Mouse (Mus musculus): ENCODE data around the gene Cnn2. TPM values are rescaled to one million over a fixed set of nuclear protein-coding genes. Genes with fewer than 3 reads are reported as not detected.
"Not testable (repeated sequence)": the region's sequence is repeated elsewhere in the genome, so short reads cannot be mapped to it uniquely, and the experiment has no call there.

Gene Cnn2
- total RNA-seq, 2 experiments from 2014 or later = 3.9 to 9.7 TPM

DNA sequence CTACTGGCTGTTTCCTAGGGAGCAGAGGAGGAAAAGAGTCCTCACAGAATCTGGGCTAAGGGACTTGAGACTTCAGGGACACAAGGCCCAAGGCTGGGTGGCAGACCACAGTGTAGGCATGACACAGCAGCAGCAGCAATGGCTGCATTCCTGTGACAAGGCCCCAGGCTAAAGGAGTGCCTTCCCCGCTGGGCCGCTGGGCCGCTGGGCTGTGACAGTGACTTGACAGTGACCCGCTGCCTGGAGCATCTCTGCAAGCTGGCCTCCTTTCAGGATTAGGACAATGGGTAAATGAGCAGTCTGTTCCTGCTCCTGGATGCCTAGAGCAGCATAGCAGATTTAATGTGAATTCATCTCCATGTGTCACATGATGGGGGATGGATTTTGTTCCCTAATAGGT is 55.7 kb downstream of the Cnn2 start:
- Histone ChIP-seq H3K4me3 (no peak overlapping the region), H3K27ac (peak overlapping the region; percentile 28; the same call in 1 of the 2 replicates)
- TF ChIP-seq CTCF (IDR thresholded peaks at IDR 0.05) = no peak
- no peak for DNase-seq
- intact Hi-C loops (cut with DNase I) = no loop called here

DNA sequence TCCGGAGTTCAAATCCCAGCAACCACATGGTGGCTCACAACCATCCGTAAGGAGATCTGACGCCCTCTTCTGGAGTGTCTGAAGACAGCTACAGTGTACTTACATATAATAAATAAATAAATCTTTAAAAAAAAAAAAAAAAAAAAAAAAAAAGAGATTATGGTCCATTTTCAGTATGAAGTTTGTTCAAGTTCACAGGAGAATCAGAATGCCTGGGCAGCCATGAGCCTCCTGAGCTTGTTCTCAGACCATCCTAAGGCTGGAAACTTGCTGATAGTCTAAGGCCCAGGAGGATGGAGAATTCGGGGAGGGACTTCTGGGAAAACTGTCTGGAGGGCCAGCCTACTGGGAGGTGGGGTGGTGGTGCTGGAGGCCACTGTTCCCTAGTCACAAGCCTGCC is 57.0 kb downstream of the Cnn2 start:
- intact Hi-C loops (cut with DNase I); H3K4me3 ChIP-seq; H3K27ac ChIP-seq; DNase-seq: not testable (repeated sequence)

Other genes starting within 250 kb of the Cnn2 start
- gene Polrmt, start 242.0 kb upstream of the Cnn2 start, total RNA-seq (2021) = 10 to 100 TPM; 27.0 to 40.8 TPM
- not detected for gene Fgf22, start 233.5 kb upstream of the Cnn2 start, total RNA-seq (2021)
- gene Rnf126, start 221.6 kb upstream of the Cnn2 start, total RNA-seq (2021) = 10 to 100 TPM; 46.1 to 53.6 TPM
- gene Fstl3, start 211.3 kb upstream of the Cnn2 start, total RNA-seq (2021) = 1 to 10 TPM; 1.0 to 1.5 TPM
- gene Prss57, start 197.6 kb upstream of the Cnn2 start, total RNA-seq (2021) = not detected
- gene Palm, start 195.0 kb upstream of the Cnn2 start, total RNA-seq (2021) = 10 to 100 TPM; 18.1 to 23.0 TPM
- not detected for gene Misp, start 167.6 kb upstream of the Cnn2 start, total RNA-seq (2021)
- gene Ptbp1, start 134.2 kb upstream of the Cnn2 start, total RNA-seq (2021) = 10 to 100 TPM; 18.8 to 25.1 TPM
- not detected for gene Prtn3, start 114.1 kb upstream of the Cnn2 start, total RNA-seq (2021)
- under 1 TPM in 1 of 2 experiments, not detected in 1; 0.17 TPM for gene Plppr3, start 114.0 kb upstream of the Cnn2 start, total RNA-seq (2021)
- not detected for gene Elane, start 102.3 kb upstream of the Cnn2 start, total RNA-seq (2021)
- gene Cfd, start 97.7 kb upstream of the Cnn2 start, total RNA-seq (2021) = 10 to 100 TPM; 12.9 to 77.1 TPM
- 10 to 100 TPM; 32.6 to 37.2 TPM for gene Med16, start 79.7 kb upstream of the Cnn2 start, total RNA-seq (2021)
- gene Gm26602, start 77.7 kb upstream of the Cnn2 start, total RNA-seq (2021) = not detected
- gene Kiss1r, start 71.6 kb upstream of the Cnn2 start, total RNA-seq (2021) = under 1 TPM; 0.17 to 0.23 TPM
- gene R3hdm4, start 67.4 kb upstream of the Cnn2 start, total RNA-seq (2021) = 100 to 1,000 TPM; 107 to 121 TPM
- 1 to 10 TPM; 1.8 to 2.1 TPM for gene Arid3a, start 61.5 kb upstream of the Cnn2 start, total RNA-seq (2021)
- 10 to 100 TPM; 19.7 to 22.0 TPM for gene Wdr18, start 28.4 kb upstream of the Cnn2 start, total RNA-seq (2021)
- gene Grin3b, start 17.9 kb upstream of the Cnn2 start, total RNA-seq (2021) = under 1 TPM; 0.25 to 0.28 TPM
- gene Tmem259, start 4.3 kb upstream of the Cnn2 start, total RNA-seq (2021) = 10 to 100 TPM; 70.9 to 75.1 TPM
- gene Abca7, start 7.9 kb downstream of the Cnn2 start, total RNA-seq (2021) = 1 to 10 TPM; 6.7 to 7.2 TPM
- gene Arhgap45, start 28.1 kb downstream of the Cnn2 start, total RNA-seq (2021) = 1 to 10 TPM in 1 of 2 experiments, under 1 TPM in 1; 0.97 to 1.4 TPM
- gene Polr2e, start 51.2 kb downstream of the Cnn2 start, total RNA-seq (2021) = 10 to 100 TPM; 42.0 to 50.9 TPM
- gene Gpx4, start 58.6 kb downstream of the Cnn2 start, total RNA-seq (2021) = 100 to 1,000 TPM; 552 to 603 TPM
- 1 to 10 TPM; 6.2 to 7.1 TPM for gene Sbno2, start 117.0 kb downstream of the Cnn2 start, total RNA-seq (2021)
- gene Stk11, start 127.2 kb downstream of the Cnn2 start, total RNA-seq (2021) = 100 to 1,000 TPM; 144 to 153 TPM
- 100 to 1,000 TPM; 535 to 725 TPM for gene Atp5d, start 150.0 kb downstream of the Cnn2 start, total RNA-seq (2021)
- gene Cbarp, start 152.3 kb downstream of the Cnn2 start, total RNA-seq (2021) = 1 to 10 TPM; 1.8 to 2.3 TPM
- 10 to 100 TPM; 34.3 to 39.8 TPM for gene Midn, start 159.7 kb downstream of the Cnn2 start, total RNA-seq (2021)
- gene Cirbp, start 177.4 kb downstream of the Cnn2 start, total RNA-seq (2021) = 10 to 100 TPM; 22.1 to 30.7 TPM
- gene 1600002K03Rik, start 184.4 kb downstream of the Cnn2 start, total RNA-seq (2021) = 1 to 10 TPM; 6.6 to 7.1 TPM
- under 1 TPM; 0.23 to 0.73 TPM for gene Efna2, start 190.9 kb downstream of the Cnn2 start, total RNA-seq (2021)
- gene Mum1, start 237.8 kb downstream of the Cnn2 start, total RNA-seq (2021) = 10 to 100 TPM; 12.2 to 19.2 TPM

Measured in gastrocnemius, adult 2 months (tissue).